Mouse (Mus musculus): Measurements from ENCODE around the gene Ide.

Ide gene

DNA sequence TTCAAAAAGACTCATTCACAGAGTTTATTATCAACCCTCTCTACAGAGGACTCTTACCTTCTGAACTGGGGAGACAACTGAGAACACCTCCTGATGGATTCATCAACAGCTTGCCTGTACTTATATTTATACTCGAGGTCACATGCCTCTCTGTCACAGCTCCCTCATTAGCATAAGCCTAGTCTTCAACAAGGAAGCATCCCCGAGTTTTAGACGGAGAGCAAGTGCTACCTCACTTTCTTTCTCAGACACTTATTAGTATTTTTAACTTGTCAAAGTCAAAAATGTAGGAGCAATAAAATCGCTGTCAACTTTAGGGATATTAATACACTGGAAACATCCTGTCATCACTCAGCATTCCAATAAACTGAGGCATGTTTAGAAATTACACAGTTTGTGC lies at the start of gene Ide:
Ide (minus strand) TSS at position 101 of the 400 bp plus-strand sequence.
- no peak for DNase-seq (ENCODE audit: low spot score)

GRCm38 (mm10) chr19:37386126-37386525 lies 48.5 kb upstream of the Ide start:
- no peak for DNase-seq (ENCODE audit: low spot score)

- no peak for DNase-seq (ENCODE audit: low spot score)
Measured at GRCm38 (mm10) chr19:37378816-37379215, 41.2 kb upstream of the Ide start.

- no peak for DNase-seq (ENCODE audit: low spot score)
Measured at GRCm38 (mm10) chr19:37377404-37377990, 39.8 kb upstream of the Ide start.

DNA sequence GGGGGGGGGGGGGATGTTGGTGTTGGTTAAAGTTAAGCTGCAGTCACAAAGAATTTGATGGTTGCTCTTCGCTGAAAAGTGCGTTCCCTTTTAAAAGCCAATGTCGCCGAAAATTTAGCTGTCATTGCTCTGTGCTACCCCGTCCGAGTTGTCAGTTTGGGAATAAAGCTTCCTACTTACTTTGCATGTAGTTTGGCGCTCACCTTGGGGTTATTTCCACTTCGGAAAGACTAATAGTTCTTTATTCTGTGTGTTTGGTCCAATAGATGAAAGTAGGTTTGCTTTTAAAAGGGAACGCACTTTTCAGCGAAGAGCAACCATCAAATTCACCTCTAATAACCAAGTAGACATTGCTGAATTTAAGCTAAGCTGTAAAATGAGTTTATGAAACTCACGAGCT lies 39.2 kb upstream of the Ide start:
- no peak for DNase-seq (ENCODE audit: low spot score)

GRCm38 (mm10) chr19:37375755-37376615 lies 38.3 kb upstream of the Ide start, which contains the start of gene Kif11:
Kif11 (plus strand) TSS chr19:37376403.
- DNase-seq (ENCODE audit: low spot score), result peak; percentile 96

DNA sequence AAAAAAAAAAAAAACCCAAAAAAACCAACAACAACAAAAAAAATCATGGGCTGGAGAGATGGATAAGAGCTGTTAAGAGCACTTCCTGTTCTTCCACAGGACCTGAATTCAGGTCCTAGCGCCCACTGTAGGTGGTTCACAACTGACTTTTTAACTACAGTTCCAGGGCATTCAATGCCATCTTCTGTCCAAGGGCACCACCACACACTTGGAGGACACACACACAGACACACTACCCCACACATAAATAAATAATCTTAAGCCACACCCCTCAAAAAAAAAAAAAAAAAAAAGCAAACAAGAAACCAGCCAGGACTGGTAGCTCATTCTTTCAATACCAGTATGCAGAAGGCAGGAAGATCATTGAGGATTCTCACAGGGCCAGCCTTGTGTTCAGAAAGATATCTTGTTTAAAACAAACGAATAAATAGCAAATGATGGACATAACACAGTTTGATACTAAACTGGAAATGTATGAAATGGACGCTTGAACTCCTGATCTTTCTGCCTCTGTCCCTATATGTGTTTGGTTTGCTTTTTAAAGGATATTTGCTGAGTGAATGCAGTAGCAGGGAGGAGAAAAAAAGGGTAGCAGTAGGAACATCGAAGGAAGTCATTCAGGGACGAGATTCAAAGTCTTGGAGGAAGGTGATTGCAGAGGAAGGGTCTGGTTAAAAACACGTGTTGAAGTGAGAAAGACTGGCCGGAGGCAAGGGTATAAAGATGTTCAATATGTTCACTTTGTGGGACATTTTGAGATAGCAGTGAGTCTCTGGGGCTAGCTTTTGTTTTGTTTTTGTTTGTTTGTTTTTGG lies 37.5 kb upstream of the Ide start:
- DNase-seq (ENCODE audit: low spot score), result no peak

DNA sequence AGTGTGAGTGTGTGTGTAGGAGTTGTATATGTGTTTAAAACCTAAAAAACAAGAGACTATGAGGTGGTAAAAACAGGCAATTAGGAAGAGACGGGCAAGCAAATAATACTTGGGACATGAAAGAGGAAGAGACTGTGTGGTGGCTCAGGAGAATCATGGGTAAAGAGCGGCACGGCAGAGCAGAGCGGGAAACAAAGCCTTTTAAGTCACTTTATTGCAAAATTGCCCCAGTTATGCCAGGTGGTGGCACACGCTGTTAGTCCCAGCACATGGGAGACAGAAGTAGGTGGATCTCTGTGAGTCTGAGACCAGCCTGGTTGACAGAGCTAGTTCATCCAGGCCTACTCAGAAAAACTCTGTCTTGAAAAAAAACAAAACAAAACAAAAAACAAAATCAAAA lies 32.7 kb upstream of the Ide start:
- DNase-seq (ENCODE audit: low spot score), result no peak

GRCm38 (mm10) chr19:37369921-37370320 lies 32.3 kb upstream of the Ide start:
- DNase-seq (ENCODE audit: low spot score), result no peak

DNA sequence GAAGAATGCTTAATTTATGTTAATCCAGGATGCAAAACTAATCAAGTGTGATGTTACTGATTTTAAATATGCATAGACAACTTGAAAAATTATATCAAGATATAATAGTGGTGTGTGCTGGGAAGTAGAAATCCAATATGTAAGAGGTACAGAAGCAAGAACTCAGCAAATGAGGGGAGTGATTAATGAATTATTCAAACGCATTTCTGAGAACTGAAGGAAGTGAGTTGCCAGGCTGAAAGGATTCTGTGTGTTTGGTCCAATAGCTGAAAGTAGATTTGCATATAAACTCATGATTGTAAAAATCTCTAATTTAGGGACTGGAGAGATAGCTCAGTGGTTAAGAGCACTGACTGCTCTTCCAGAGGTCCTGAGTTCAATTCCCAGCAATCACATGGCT lies 31.3 kb upstream of the Ide start:
- DNase-seq (ENCODE audit: low spot score), result no peak

DNA sequence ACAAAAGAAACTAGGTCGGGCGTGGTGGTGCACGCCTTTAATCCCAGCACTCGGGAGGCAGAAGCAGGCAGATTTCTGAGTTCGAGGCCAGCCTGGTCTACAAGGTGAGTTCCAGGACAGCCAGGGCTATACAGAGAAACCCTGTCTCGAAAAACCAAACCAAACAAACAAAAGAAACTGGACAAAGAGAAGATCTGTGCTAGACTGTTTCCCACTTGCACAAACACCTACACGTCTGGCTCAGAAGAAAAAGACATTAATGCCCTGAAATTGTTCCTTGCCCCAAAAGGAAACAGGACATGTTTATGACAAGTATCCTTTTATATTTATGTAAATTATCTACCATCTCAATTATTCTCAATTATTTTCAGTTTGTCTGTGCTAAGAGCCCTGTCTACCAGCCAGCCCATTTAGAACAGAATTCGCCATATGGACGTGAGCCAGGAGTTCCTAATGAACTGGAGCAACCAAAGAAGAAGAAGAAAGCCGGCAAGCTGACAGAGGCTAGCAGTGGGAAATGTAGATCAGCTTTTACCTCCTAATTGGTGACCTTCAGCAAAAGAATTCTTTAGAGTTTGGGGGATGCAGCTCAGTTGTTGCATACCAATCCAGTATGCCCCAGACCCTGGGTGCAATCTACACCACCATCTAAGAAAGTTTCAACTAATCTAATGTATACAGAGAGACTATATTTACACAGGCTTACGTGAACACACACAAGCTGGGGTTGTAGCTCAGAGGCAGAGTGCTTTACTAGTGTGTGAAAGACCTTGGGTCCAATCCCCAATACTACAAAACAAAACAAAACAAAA lies 25.7 kb upstream of the Ide start:
- no peak for DNase-seq (ENCODE audit: low spot score)

- DNase-seq (ENCODE audit: low spot score), result no peak
Measured at GRCm38 (mm10) chr19:37362545-37362944, 24.9 kb upstream of the Ide start.

- no peak for DNase-seq (ENCODE audit: low spot score)
Measured at GRCm38 (mm10) chr19:37360044-37360443, 22.4 kb upstream of the Ide start.

- no peak for DNase-seq (ENCODE audit: low spot score)
Measured at GRCm38 (mm10) chr19:37353331-37353730, 15.7 kb upstream of the Ide start.

GRCm38 (mm10) chr19:37352756-37353155 lies 15.1 kb upstream of the Ide start:
- no peak for DNase-seq (ENCODE audit: low spot score)

DNA sequence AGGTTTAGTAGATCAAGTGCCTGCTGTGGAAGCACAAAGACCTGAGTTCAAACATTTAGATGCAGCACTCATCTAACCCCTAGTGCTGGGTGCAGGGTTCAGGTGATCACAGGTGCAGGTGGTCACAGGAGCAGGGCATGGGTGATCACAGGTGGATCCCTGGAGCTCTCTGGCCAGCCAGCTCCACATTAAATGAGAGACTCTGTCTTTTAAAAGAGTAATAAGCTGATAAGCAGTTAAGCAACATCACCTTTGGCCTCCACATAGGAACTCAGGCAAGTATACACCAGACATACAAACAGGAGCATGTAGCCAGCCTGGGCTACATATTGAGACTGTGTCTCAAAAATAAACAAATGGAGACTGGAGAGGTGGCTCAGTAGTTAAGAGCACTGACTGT lies 11.3 kb upstream of the Ide start:
- no peak for DNase-seq (ENCODE audit: low spot score)

DNA sequence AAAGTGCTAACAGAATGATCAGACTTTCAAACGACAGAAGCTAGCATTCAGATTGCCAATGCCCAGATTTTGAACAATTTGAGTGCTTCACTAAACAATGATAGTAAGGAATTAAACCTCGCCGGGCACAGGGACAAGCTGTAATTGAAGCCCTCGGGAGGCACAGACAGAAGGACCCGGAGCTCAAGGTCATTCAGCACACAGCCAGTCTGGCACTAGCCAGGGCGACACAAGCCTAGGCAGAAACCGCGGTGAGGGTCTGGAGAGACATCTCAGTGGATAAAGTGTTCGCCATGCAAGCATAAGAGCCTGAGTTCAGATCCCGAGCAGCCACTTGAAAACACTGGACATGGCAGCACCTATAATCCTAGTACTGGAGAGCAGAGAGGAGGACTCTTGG lies 10.7 kb upstream of the Ide start:
- peak; percentile 29 for DNase-seq (ENCODE audit: low spot score)

GRCm38 (mm10) chr19:37346258-37346657 lies 8.6 kb upstream of the Ide start:
- no peak for DNase-seq (ENCODE audit: low spot score)

DNA sequence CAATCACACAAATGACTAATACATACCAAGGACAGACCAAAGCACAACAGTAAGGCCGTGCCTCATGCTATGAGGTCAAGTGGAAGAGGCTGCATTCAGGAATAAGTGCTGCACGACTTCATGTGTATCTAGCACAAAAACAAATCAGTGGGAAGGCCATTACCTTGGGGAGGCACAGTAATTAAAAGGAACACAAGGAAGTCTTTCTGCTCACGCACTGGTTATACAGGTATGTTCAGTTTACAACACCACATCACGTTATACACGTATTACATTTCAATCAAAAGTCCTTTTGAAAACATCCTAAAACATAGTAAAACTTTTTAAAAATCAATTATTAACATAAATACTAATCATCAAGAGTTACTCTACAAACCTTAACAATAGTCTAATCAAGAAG lies 6.2 kb upstream of the Ide start:
- DNase-seq (ENCODE audit: low spot score), result no peak

DNA sequence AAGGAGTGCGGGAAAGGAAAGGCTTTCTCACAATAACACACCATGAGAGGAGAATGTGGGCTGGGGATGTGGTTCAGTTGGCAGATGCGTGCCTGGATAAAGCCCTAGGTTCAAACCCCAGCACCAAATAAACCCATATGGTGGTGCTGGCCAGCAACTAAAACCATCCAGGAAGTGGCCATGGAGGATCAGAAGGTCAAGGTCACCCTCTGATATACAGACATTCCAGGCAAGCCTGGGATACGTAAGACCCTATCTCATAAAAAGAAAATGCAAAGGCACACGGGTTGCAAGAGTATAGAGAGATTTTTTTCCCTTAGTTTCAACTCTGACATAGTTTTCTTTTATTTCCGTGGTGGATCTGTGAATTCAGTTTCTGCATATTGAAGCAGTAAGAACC lies 3.3 kb upstream of the Ide start:
- DNase-seq (ENCODE audit: low spot score), result no peak

DNA sequence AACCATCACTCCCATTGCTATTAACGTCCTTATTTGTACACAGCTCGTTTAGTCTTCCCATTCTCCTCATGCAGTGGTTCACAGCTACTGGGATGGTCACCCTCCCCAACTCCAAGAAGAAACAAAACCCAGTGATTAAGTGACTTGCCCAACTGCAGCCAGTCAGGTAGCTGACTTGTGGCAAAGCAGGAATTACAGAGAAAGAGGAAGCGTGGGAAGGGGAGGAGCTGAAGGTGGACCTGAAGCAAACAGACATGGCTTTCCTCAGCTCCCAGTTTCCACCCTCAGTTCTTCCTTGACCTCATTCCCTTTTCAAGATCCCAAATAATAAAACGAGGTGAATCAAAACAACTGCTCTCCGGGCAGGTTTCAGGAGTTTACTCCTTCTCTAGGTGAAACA lies 2.8 kb upstream of the Ide start:
- no peak for DNase-seq (ENCODE audit: low spot score)

DNA sequence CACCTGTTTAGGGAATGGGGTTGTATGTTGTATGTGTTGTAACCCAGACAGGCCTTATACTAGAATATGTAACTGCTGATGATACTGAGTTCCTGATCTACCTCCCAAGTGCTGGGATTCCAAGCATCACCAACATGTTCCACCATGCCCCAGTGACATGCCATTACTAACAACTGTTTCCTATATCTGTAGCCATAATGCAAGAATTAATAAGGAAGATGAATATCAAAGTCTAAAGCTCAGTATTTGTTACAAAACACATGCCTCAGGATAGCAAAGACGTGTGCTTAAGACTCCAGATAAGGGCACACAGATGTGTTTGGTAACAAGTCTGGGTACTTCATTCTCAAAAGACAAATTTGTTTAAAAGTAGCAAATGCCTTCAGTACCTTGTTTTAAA lies 2.3 kb downstream of the Ide start:
- no peak for DNase-seq (ENCODE audit: low spot score)
